Mouse (Mus musculus) olfactory bulb, adult 2 months (tissue): ENCODE results near the gene Sh3bp5. TPM values are rescaled to one million over a fixed set of nuclear protein-coding genes. Genes with fewer than 3 reads are reported as not detected.

Experiments
- H3K27ac ChIP-seq: fragments of 200-500 bp; 2 replicates; pipeline ENCODE4 v1.5.1; 2012; ENCODE audit warnings: low read depth, low read length; ENCODE audit not compliant: insufficient read depth
- H3K4me1 ChIP-seq: fragments of 200-500 bp; 2 replicates; pipeline ENCODE4 v1.6.1; 2012; ENCODE audit warnings: low read length; ENCODE audit not compliant: control insufficient read depth, insufficient read depth
- H3K4me3 ChIP-seq: fragments of 200-500 bp; 2 replicates; pipeline ENCODE4 v1.5.1; 2012; ENCODE audit warnings: mild to moderate bottlenecking, low read depth, low read length, moderate library complexity; ENCODE audit not compliant: insufficient read depth
- CTCF ChIP-seq: fragments of 200-500 bp; IDR thresholded peaks from 2 replicates; pipeline ENCODE4 v1.5.1; 2012; ENCODE audit warnings: low read depth, mild to moderate bottlenecking, low read length, moderate library complexity; ENCODE audit not compliant: insufficient read depth
- POLR2A ChIP-seq: fragments of 200-500 bp; IDR thresholded peaks from 2 replicates; pipeline ENCODE4 v1.6.1; 2012; ENCODE audit warnings: mild to moderate bottlenecking, low read depth, low read length, moderate library complexity; ENCODE audit not compliant: insufficient read depth
- WGBS: fragments of 180-500 bp; shearing (Covaris S2); methylation state at CpG from one replicate; pipeline ENCODE4 v1.1.7; 2018; 5-methylcytosine and 5-hydroxymethylcytosine counted together
- polyA plus RNA-seq: library from polyadenylated mRNA; stranded (reverse); fragments of >200 nt; gene quantifications from 2 replicates; pipeline ENCODE4 v1.2.4, GENCODE M21; 2012; ENCODE audit warnings: low replicate concordance; ENCODE audit not compliant: missing spikeins, insufficient read depth, insufficient read length

Gene Sh3bp5
- polyA plus RNA-seq, 1 experiment = not detected

DNA sequence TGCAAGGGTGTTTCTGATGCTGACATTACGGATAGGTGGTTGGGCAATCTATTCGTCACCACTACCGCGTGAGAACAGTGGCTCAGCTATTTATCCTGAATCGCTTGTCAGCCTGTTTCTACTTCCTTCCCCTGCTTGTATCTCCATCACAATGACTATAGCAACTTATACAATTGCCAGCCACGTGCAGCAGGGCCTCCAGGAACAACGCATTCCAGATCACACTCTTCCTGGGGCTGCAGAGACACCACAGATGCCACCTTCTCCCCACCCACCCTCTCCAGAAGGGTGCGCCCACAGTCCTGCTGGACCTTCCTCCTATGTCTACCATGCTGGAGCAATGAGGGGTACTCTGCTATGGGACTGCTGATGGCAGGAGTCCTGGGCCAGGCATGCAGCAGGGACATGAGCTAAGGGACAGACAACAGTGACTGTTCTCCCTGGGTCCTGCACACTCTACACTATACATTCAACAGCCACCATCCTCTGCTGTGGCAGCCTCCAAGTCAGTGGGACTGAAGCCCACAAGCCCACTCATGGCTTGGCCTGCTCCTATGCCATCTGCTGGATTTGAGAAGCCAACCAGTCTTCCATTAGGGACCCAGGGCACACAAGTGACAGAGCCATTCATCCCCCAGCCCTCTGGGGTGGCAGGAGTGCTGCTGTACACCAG lies 42.9 kb downstream of the Sh3bp5 start:
- H3K4me3 ChIP-seq = no peak overlapping the region
- WGBS = 68% methylated on average over 8 of the region's 8 CpGs
- TF ChIP-seq POLR2A = no peak
- TF ChIP-seq CTCF = no peak
- no peak overlapping the region for H3K27ac ChIP-seq
- peaks cover 21% of the 10 kb centered on the region for H3K4me1 ChIP-seq

DNA sequence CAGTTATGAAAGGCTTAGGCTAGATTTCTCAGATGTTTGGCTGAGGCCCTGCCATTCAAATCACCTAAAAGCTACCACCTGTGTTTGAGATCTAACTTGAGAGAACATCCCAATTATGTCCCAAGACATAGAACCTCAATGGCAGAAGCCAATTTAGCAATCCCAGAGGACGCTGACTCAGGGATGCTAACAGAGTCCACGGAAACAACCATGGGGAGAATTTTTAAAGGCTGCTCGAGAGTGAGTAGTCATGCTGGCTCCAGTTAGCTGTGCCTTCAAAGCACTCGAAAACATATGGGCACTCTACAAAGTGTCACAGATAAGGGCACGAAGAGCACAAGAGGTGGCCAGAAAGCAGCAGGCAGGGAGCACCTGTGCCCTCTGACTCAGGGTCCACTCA lies 43.6 kb downstream of the Sh3bp5 start:
- Histone ChIP-seq H3K4me3 (no peak overlapping the region), H3K4me1 (peaks cover 21% of the 10 kb centered on the region), H3K27ac (no peak overlapping the region)
- WGBS = 86% methylated on average over 5 of the region's 5 CpGs
- TF ChIP-seq CTCF (no peak), POLR2A (no peak)

DNA sequence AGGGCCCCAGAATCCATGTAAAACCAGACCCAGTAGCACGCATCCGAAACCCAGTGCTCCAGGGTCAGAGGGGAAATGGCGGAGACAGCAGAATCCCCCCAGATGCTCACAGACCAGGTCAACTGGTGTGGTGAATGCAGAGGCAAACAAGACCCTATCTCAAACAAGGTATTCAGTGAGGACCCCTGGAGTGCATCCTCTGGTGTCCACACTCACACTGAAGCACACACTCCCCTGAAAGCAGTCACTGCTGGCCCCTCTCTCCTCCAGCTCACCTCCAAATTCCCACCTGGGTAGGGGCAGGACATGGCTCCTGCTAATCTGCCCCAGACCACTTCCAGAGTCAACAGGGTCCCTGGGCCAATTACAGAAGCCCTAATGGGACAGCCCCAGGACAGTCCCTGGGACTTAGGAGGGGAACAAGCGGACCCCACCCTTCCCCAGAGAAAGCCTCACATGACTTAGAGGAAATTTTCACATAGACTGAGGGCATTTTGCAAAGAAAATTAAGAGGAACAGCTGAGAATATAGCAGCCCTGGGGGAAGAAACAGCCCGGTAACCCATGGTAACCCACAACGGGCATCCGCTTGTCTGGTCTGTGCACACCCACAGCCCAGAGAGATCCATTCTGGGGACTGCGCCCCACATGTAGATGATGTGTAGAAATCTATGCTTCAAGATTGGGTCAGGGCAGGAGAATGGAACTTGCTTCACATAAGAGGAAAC lies 46.3 kb downstream of the Sh3bp5 start:
- WGBS = 93% methylated on average over 8 of the region's 8 CpGs
- peaks cover 26% of the 10 kb centered on the region for H3K4me1 ChIP-seq
- H3K27ac ChIP-seq = no peak overlapping the region
- no peak overlapping the region for H3K4me3 ChIP-seq
- TF ChIP-seq POLR2A (no peak), CTCF (no peak)

DNA sequence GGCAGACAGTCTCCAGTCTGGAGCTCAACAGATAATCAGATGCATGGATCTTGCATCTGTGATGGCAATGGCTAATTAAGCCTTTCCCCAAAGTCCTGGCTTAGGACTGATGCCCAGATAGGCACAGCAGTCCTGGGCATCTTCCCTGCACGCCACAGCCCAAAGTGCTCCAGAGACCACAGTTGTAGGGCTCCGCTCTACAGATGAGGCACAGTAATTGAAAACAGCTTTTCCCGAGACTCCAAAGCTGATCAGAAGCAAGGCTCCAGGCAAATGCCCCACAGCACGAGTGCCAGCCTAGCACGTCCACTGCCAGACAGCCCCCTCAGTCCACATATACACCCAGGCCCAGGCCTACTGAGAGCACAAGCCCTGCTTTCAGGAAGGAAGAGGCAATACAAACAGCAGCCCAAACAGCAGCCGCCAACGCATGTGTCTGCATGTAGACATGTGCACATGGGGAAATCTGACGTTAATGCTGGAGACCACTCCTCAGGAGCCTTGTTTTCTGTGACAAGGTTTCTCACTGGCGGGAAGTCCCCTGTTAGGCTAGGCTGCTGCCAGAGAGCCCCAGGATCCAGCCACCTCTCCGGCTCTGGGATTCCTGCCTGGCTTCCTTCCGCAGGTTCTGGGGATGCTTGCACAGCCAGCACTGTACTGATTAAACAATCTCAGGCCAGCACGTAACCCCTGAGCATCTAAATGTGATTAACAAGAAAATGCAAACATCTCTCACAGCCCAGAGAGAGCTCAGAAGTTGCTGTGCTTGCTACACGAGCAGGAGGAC lies 47.6 kb downstream of the Sh3bp5 start:
- TF ChIP-seq CTCF = no peak
- TF ChIP-seq POLR2A = no peak
- Histone ChIP-seq H3K27ac (no peak overlapping the region), H3K4me3 (no peak overlapping the region), H3K4me1 (peaks cover 36% of the 10 kb centered on the region)
- WGBS = 79% methylated on average over 13 of the region's 13 CpGs

DNA sequence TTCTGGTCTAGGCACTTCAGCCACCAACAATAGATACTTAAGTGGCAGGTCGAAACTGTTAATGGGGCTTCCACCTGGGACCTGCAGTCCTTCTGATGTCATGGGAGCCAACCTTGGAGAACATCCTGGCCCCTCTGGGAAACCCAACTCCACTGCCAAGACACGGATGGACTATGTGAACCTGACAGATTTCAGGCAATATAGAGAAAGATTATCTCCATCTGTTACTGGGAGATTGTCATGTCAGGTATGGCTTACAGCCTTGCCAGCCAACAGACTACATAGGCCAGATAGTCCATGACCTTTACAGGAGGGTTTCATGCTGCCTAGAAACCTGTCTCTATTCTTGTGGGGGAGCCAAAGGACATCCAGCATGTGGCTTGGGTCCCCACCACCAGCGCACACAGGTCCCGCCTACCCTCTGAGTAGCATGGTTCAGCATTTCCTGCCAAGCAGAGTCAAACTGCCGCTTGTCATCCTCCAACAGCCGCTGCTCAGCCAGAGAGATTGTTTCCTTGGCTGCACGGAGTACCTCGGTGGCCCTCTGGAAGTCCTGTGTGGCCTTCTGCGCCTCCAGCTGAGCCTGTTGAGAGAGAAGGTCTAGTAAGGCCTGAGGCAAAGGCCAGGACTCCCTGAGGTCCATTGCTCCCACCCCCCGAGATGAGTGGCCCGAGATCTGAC lies 48.4 kb downstream of the Sh3bp5 start:
- no peak overlapping the region for H3K27ac ChIP-seq
- H3K4me1 ChIP-seq = peaks cover 33% of the 10 kb centered on the region
- H3K4me3 ChIP-seq = no peak overlapping the region
- WGBS = 84% methylated on average over 11 of the region's 11 CpGs
- TF ChIP-seq CTCF = no peak
- TF ChIP-seq POLR2A = no peak

DNA sequence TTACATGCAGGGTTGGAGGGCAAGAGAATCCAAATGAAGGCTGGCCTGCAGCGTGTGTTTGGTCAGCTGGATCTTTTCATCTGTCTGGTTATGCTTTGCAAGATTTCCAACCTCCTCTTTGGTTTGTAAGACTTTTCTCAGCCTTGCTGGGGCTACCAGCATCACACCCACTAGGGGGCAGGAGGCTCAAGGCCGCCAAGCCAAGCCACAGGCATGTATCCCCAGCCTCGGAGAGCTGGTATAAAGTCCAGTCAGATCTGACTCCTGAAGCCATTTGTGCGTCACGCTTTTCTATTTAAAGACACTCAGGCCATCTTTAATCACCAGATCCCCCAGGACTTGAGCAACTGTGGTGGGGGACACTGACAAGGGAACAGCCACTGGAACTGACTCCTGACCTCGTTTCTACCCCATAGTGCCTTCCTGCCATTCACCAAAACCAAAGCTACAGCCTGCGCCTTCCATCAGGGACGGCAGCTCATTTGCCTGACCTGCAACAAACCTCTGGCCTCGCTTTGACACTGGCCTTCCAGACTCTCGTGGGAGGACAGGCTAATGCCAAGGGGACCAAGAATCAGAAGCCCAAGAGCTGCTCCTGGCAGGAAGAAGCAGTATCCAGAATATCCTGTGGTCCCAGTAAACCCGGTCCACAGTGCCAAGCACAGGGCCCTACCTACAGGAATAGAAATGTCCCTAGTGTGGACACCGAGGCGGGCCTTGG lies 49.7 kb downstream of the Sh3bp5 start:
- Histone ChIP-seq H3K27ac (no peak overlapping the region), H3K4me3 (no peak overlapping the region), H3K4me1 (peaks cover 33% of the 10 kb centered on the region)
- 57% methylated on average over 13 of the region's 13 CpGs for WGBS
- TF ChIP-seq CTCF (peak; percentile 77), POLR2A (no peak)

DNA sequence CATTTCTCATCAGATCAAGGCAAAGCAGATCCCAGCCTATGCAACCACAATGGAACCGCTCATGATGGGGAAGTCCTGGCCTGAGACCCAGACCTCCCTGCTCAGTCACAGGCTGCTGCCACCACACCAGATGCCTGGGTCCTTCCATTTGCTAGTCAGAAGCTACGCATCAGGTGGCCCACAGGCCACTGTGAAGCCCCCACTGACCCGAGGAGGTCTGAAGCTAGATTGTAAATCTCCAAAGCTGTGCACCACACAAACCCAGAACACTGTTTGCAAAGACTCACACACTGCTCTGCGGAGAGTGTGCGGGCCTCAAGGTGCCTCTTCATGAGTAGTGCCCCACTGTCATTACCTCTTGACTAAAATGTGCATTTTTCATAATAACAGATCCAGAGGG lies 50.5 kb downstream of the Sh3bp5 start:
- 89% methylated on average over 5 of the region's 5 CpGs for WGBS
- TF ChIP-seq POLR2A (no peak), CTCF (no peak)
- H3K4me1 ChIP-seq = peaks cover 33% of the 10 kb centered on the region
- H3K27ac ChIP-seq = no peak overlapping the region
- no peak overlapping the region for H3K4me3 ChIP-seq
